Mouse (Mus musculus): ENCODE results near the gene Ppp1r9b. TPM values are rescaled to one million over a fixed set of nuclear protein-coding genes. Genes with fewer than 3 reads are reported as not detected.
"Not testable (repeated sequence)": the region's sequence is repeated elsewhere in the genome, so short reads cannot be mapped to it uniquely, and the experiment has no call there.

Gene Ppp1r9b
- polyA plus RNA-seq, 1 experiment from 2014 or later: 4.9 TPM

- no peaks in the 10 kb centered on the region for H3K9me3 ChIP-seq (ENCODE audit: control insufficient read depth, low read length)
- no peak overlapping the region; the same call in 1 of the 2 replicates for H3K4me2 ChIP-seq (replicated peaks; ENCODE audit: low read depth)
- H3K27me3 ChIP-seq (ENCODE audit: control insufficient read depth, insufficient read depth, low read length): no peaks in the 10 kb centered on the region
- TF ChIP-seq CTCF (IDR thresholded peaks at IDR 0.05; ENCODE audit: low read depth) (no peak), EP300 (optimal IDR thresholded peaks at IDR 0.05) (no peak)
- peak overlapping the region; percentile 79 for H3K27ac ChIP-seq (replicated peaks)
- 46% methylated on average over 3 of the region's 3 CpGs for WGBS
- H3K36me3 ChIP-seq (ENCODE audit: control insufficient read depth, insufficient read depth, low read length): peaks cover 13% of the 10 kb centered on the region
- no peak; the same call in 1 of the 2 replicates for ATAC-seq (ENCODE audit: low FRiP score, low TSS enrichment)
- H3K4me3 ChIP-seq (ENCODE audit: low read depth, low read length): no peak overlapping the region
- DNase-seq (ENCODE audit: low spot score): no peak
- peaks cover 12% of the 10 kb centered on the region; the same call in 1 of the 2 replicates for H3K4me1 ChIP-seq (replicated peaks; ENCODE audit: control insufficient read depth, insufficient read depth)
- H3K9ac ChIP-seq (ENCODE audit: low read length): peak overlapping the region; percentile 55; the same call in 1 of the 2 replicates
Measured at GRCm38 (mm10) chr11:95007418-95007817, 16.6 kb downstream of the Ppp1r9b start.

GRCm38 (mm10) chr11:95008661-95009628, 18.1 kb downstream of the Ppp1r9b start:
- DNase-seq (ENCODE audit: low spot score): no peak
- peak overlapping the region; percentile 81 for H3K27ac ChIP-seq (replicated peaks)
- peaks cover 12% of the 10 kb centered on the region; the same call in 1 of the 2 replicates for H3K4me1 ChIP-seq (replicated peaks; ENCODE audit: control insufficient read depth, insufficient read depth)
- peak overlapping the region; percentile 76 for H3K9ac ChIP-seq (ENCODE audit: low read length)
- ATAC-seq (ENCODE audit: low FRiP score, low TSS enrichment): no peak; the same call in none of the 2 replicates
- no peaks in the 10 kb centered on the region for H3K27me3 ChIP-seq (ENCODE audit: control insufficient read depth, insufficient read depth, low read length)
- no peaks in the 10 kb centered on the region for H3K9me3 ChIP-seq (ENCODE audit: control insufficient read depth, low read length)
- H3K4me3 ChIP-seq (ENCODE audit: low read depth, low read length): peak overlapping the region; percentile 56
- H3K36me3 ChIP-seq (ENCODE audit: control insufficient read depth, insufficient read depth, low read length): peaks cover 7% of the 10 kb centered on the region
- TF ChIP-seq EP300 (optimal IDR thresholded peaks at IDR 0.05) (no peak), CTCF (IDR thresholded peaks at IDR 0.05; ENCODE audit: low read depth) (no peak)
- 24% methylated on average over 15 of the region's 15 CpGs for WGBS
- H3K4me2 ChIP-seq (replicated peaks; ENCODE audit: low read depth): peak overlapping the region; percentile 75

GRCm38 (mm10) chr11:95009629-95010014, 18.8 kb downstream of the Ppp1r9b start, which contains the start of gene Samd14:
TSS of gene Samd14 (plus strand) at chr11:95009879.
- Histone ChIP-seq H3K36me3 (ENCODE audit: control insufficient read depth, insufficient read depth, low read length) (peaks cover 7% of the 10 kb centered on the region), H3K9ac (ENCODE audit: low read length) (peak within 1 kb of the TSS; percentile 76), H3K27me3 (ENCODE audit: control insufficient read depth, insufficient read depth, low read length) (no peaks in the 10 kb centered on the region), H3K9me3 (ENCODE audit: control insufficient read depth, low read length) (no peaks in the 10 kb centered on the region), H3K4me1 (replicated peaks; ENCODE audit: control insufficient read depth, insufficient read depth) (peaks cover 12% of the 10 kb centered on the region; the same call in 1 of the 2 replicates), H3K4me2 (replicated peaks; ENCODE audit: low read depth) (peak within 1 kb of the TSS; percentile 75), H3K4me3 (ENCODE audit: low read depth, low read length) (peak within 1 kb of the TSS; percentile 56), H3K27ac (replicated peaks) (peak within 1 kb of the TSS; percentile 81)
- ATAC-seq (ENCODE audit: low FRiP score, low TSS enrichment) (peak; percentile 43), DNase-seq (ENCODE audit: low spot score) (peak; percentile 70)
- 1% methylated on average over 26 of the region's 32 CpGs for WGBS
- TF ChIP-seq CTCF (IDR thresholded peaks at IDR 0.05; ENCODE audit: low read depth) (no peak), EP300 (optimal IDR thresholded peaks at IDR 0.05) (no peak)

- Histone ChIP-seq H3K27me3 (ENCODE audit: control insufficient read depth, insufficient read depth, low read length) (no peaks in the 10 kb centered on the region), H3K9me3 (ENCODE audit: control insufficient read depth, low read length) (no peaks in the 10 kb centered on the region), H3K9ac (ENCODE audit: low read length) (peak overlapping the region; percentile 76), H3K4me2 (replicated peaks; ENCODE audit: low read depth) (peak overlapping the region; percentile 75), H3K36me3 (ENCODE audit: control insufficient read depth, insufficient read depth, low read length) (peaks cover 6% of the 10 kb centered on the region), H3K27ac (replicated peaks) (peak overlapping the region; percentile 81), H3K4me3 (ENCODE audit: low read depth, low read length) (peak overlapping the region; percentile 56), H3K4me1 (replicated peaks; ENCODE audit: control insufficient read depth, insufficient read depth) (peaks cover 12% of the 10 kb centered on the region; the same call in 1 of the 2 replicates)
- DNase-seq (ENCODE audit: low spot score) (no peak), ATAC-seq (ENCODE audit: low FRiP score, low TSS enrichment) (no peak)
- 2% methylated on average over 35 of the region's 40 CpGs for WGBS
- TF ChIP-seq CTCF (IDR thresholded peaks at IDR 0.05; ENCODE audit: low read depth): no peak
- no peak for TF ChIP-seq EP300 (optimal IDR thresholded peaks at IDR 0.05)
Measured at GRCm38 (mm10) chr11:95010141-95010739, 19.4 kb downstream of the Ppp1r9b start.

GRCm38 (mm10) chr11:95010841-95011403, 20.1 kb downstream of the Ppp1r9b start:
- H3K9ac ChIP-seq (ENCODE audit: low read length): peak overlapping the region; percentile 52; the same call in 1 of the 2 replicates
- ATAC-seq (ENCODE audit: low FRiP score, low TSS enrichment); H3K9me3 ChIP-seq (ENCODE audit: control insufficient read depth, low read length); DNase-seq (ENCODE audit: low spot score); H3K27me3 ChIP-seq (ENCODE audit: control insufficient read depth, insufficient read depth, low read length); H3K36me3 ChIP-seq (ENCODE audit: control insufficient read depth, insufficient read depth, low read length); H3K27ac ChIP-seq (replicated peaks): not testable (repeated sequence)
- WGBS: 17% methylated on average over 4 of the region's 4 CpGs
- H3K4me2 ChIP-seq (replicated peaks; ENCODE audit: low read depth): peak overlapping the region; percentile 75
- H3K4me1 ChIP-seq (replicated peaks; ENCODE audit: control insufficient read depth, insufficient read depth): peaks cover 12% of the 10 kb centered on the region; the same call in 1 of the 2 replicates
- peak overlapping the region; percentile 56 for H3K4me3 ChIP-seq (ENCODE audit: low read depth, low read length)
